ENCODE assay signal across 9 mouse cellular contexts in genomic region chr7:126089782-126090181, GRCm38 (mm10). TPM values are rescaled to one million over a fixed set of nuclear protein-coding genes. Genes with fewer than 3 reads are reported as not detected.
DNase-seq lines count a peak whose midpoint lies in the region; ATAC-seq and TF ChIP-seq lines count a peak whose summit lies in the region.
"Had no signal": no experiment of that assay in that cellular context is flagged by ENCODE, and none has a peak within 500 bp of the region (broad histone marks: within the 10 kb centered on the region; RNA-seq: fewer than 3 reads in every experiment).

No protein-coding gene starts in this region.

- no peak for TF ChIP-seq EP300 in heart, adult 2 months (IDR thresholded peaks at IDR 0.05; ENCODE audit: insufficient read depth, low read depth, low read length)

- peak; percentile 51 for ATAC-seq in megakaryocyte-erythroid progenitor cell, adult 5-6 weeks (replicated peaks; ENCODE audit: low FRiP score, low TSS enrichment, poor library complexity, severe bottlenecking)

- intact Hi-C loops in heart, adult 2 months (cut with DNase I): loop anchor here (2.0 to 10.0 kb wide), 3 partner anchors 155 to 412 kb away; no protein-coding TSS in a partner anchor

- H3K27me3 ChIP-seq in heart, adult 2 months (ENCODE audit: control insufficient read depth, insufficient read depth, low read length): no peaks in the 10 kb centered on the region
- peaks cover 12% of the 10 kb centered on the region for H3K27me3 ChIP-seq in heart, embryonic 10.5 days (ENCODE audit: insufficient read depth, poor library complexity, severe bottlenecking)
- no peaks in the 10 kb centered on the region for H3K27me3 ChIP-seq in thymus, adult 2 months (ENCODE audit: control insufficient read depth, insufficient read depth, low read length)

- no peak overlapping the region for H3K9ac ChIP-seq in heart, adult 2 months (ENCODE audit: low read depth, low read length)
- H3K9ac ChIP-seq: liver, embryonic 15.5 days had no signal

- no peaks in the 10 kb centered on the region for H3K9me3 ChIP-seq in heart, embryonic 10.5 days
- H3K9me3 ChIP-seq: liver, embryonic 15.5 days had no signal

- H3K4me1 ChIP-seq in heart, adult 2 months (ENCODE audit: control insufficient read depth, insufficient read depth, low read length): 0 out of 2 replicates have a peak, but pooled peaks cover 1% of the 10 kb centered on the region
- H3K4me1 ChIP-seq in heart, embryonic 10.5 days: peaks cover 20% of the 10 kb centered on the region
- H3K4me1 ChIP-seq in thymus, adult 2 months (replicated peaks; ENCODE audit: control insufficient read depth, insufficient read depth, low read length): no peaks in the 10 kb centered on the region
- H3K4me1 ChIP-seq: liver, embryonic 15.5 days had no signal

- 11% methylated on average over 6 of the region's 6 CpGs for WGBS in heart, adult 2 months
- 15% methylated on average over 6 of the region's 6 CpGs for WGBS in heart, embryonic 10.5 days
- WGBS in thymus, adult 2 months: 14% methylated on average over 6 of the region's 6 CpGs

- no peaks in the 10 kb centered on the region for H3K36me3 ChIP-seq in heart, adult 2 months (ENCODE audit: control insufficient read depth, insufficient read depth, low read length)
- no peaks in the 10 kb centered on the region for H3K36me3 ChIP-seq in heart, embryonic 10.5 days
- no peaks in the 10 kb centered on the region for H3K36me3 ChIP-seq in thymus, adult 2 months (ENCODE audit: control insufficient read depth, insufficient read depth, low read length)
- H3K36me3 ChIP-seq: liver, embryonic 15.5 days had no signal

- no peak for TF ChIP-seq POLR2A in heart, adult 2 months (IDR thresholded peaks at IDR 0.05; ENCODE audit: insufficient read depth, low read depth, low read length)
- TF ChIP-seq POLR2A in thymus, adult 2 months (IDR thresholded peaks at IDR 0.05; ENCODE audit: control insufficient read depth, extremely low read depth, insufficient read depth, low read length, poor library complexity): no peak

- no peak overlapping the region for H3K4me3 ChIP-seq in heart, adult 2 months
- no peak overlapping the region for H3K4me3 ChIP-seq in heart, embryonic 10.5 days
- H3K4me3 ChIP-seq in thymus, adult 2 months (ENCODE audit: control insufficient read depth, insufficient read depth, low read length): no peak overlapping the region
- H3K4me3 ChIP-seq: liver, embryonic 15.5 days had no signal

- DNase-seq in heart, adult 2 months: peak; percentile 40 to 51
- no peak for DNase-seq in heart, embryonic 10.5 days (ENCODE audit: low spot score)
- DNase-seq in 416B (ENCODE audit: low read depth): peak; percentile 71
- peak; percentile 60 for DNase-seq in adrenal gland, adult 2 months
- DNase-seq in embryo, embryonic 11 days: peak; percentile 82
- DNase-seq in kidney, postnatal 14 days: peak; percentile 66
- peak; percentile 57 for DNase-seq in thymus, adult 2 months

- H3K27ac ChIP-seq in heart, adult 2 months: no peak overlapping the region
- no peak overlapping the region for H3K27ac ChIP-seq in heart, embryonic 10.5 days
- H3K27ac ChIP-seq in thymus, adult 2 months (ENCODE audit: control insufficient read depth, insufficient read depth, low read length): no peak overlapping the region
- H3K27ac ChIP-seq: liver, embryonic 15.5 days had no signal

- H3K79me2 ChIP-seq in heart, adult 2 months (replicated peaks; ENCODE audit: control insufficient read depth, insufficient read depth, low read length): no peaks in the 10 kb centered on the region

- peak; percentile 87 for TF ChIP-seq CTCF in heart, adult 2 months (IDR thresholded peaks at IDR 0.05)
- 0 out of 2 replicates have a peak, but pooled peaks have one; percentile 47 for TF ChIP-seq CTCF in thymus, adult 2 months (IDR thresholded peaks at IDR 0.05; ENCODE audit: borderline replicate concordance, control insufficient read depth, extremely low read depth, insufficient read depth, low read length, poor library complexity)

RNA-seq across cellular contexts. Expression of gene Gsg1l, which starts 7.6 kb away (rescaled TPM):
- 10 to 100 TPM; 10.5 to 12.6 TPM for total RNA-seq in heart, adult 2 months (2021)
- 11.3 and 20.2 TPM in 2 replicates for polyA plus RNA-seq in heart, adult 2 months (2012; rRNA removed)
- 3.1 and 7.2 TPM in 2 replicates for polyA plus RNA-seq in heart, embryonic 10.5 days (2016; fragmentation: Nextera tagmentation; extraction: Ambion mirVana)
- 100 to 1,000 TPM in 1 of 2 experiments, 10 to 100 TPM in 1; 68.8 to 110 TPM for total RNA-seq in adrenal gland, adult 2 months (2021)
- 158 and 175 TPM in 2 replicates for polyA plus RNA-seq in adrenal gland, adult 2 months (2012; rRNA removed)
- not detected in 2 replicates for total RNA-seq in megakaryocyte-erythroid progenitor cell, adult 5-6 weeks (2014; fragmentation: Nextera tagmentation)
- not detected in 2 replicates for total RNA-seq in megakaryocyte-erythroid progenitor cell, adult 5-6 weeks (2017)
- polyA plus RNA-seq in thymus, adult 2 months (2012; rRNA removed): 0.18 and 0.94 TPM in 2 replicates
